Mouse (Mus musculus) small intestine, adult 10 weeks (tissue): ENCODE data around the gene Ofcc1. TPM values are rescaled to one million over a fixed set of nuclear protein-coding genes. Genes with fewer than 3 reads are reported as not detected.

Source experiments
- polyA plus RNA-seq: library from polyadenylated mRNA; stranded (reverse); fragments of 350-450 nt; fragmentation: Illumina TruSeq; extraction: RNeasy Lipid Tissue Mini Kit (QIAGEN cat#74804); gene quantifications from one replicate; pipeline ENCODE4 v1.2.3, GENCODE M21; 2014; ENCODE audit warnings: low replicate concordance

The Ofcc1 gene
- not detected for polyA plus RNA-seq

GRCm38 (mm10) chr13:40361288-40361687 lies at the start of gene Ofcc1:
Ofcc1 (minus strand) TSS chr13:40361450.

